Mouse (Mus musculus) forebrain, embryonic 15.5 days (tissue): ENCODE results near the gene Wasf3. TPM values are rescaled to one million over a fixed set of nuclear protein-coding genes. Genes with fewer than 3 reads are reported as not detected.

Experiments used
- ATAC-seq: fragments of 200-750 bp; cut with Nextera tagmentation; replicated peaks from 2 replicates; pipeline ENCODE4 v1.8.0; 2017; ENCODE audit warnings: mild to moderate bottlenecking, moderate TSS enrichment, moderate library complexity
- H3K27ac ChIP-seq: fragments of 300-500 bp; sonication (generic); replicated peaks from 2 replicates; pipeline ENCODE4 v1.5.1; 2015; ENCODE audit warnings: mild to moderate bottlenecking, inconsistent platforms
- H3K27me3 ChIP-seq: fragments of 300-500 bp; sonication (generic); 2 replicates; pipeline ENCODE4 v1.6.1; 2015; ENCODE audit warnings: inconsistent platforms
- H3K36me3 ChIP-seq: fragments of 300-500 bp; sonication (generic); 2 replicates; pipeline ENCODE4 v1.6.1; 2015; ENCODE audit warnings: mild to moderate bottlenecking, inconsistent platforms
- H3K4me1 ChIP-seq: fragments of 300-500 bp; sonication (generic); 2 replicates; pipeline ENCODE4 v1.6.1; 2015; ENCODE audit warnings: inconsistent platforms
- H3K4me2 ChIP-seq: fragments of 300-500 bp; sonication (generic); replicated peaks from 2 replicates; pipeline ENCODE4 v1.6.1; 2015; ENCODE audit warnings: mild to moderate bottlenecking, inconsistent platforms
- H3K4me3 ChIP-seq: fragments of 300-500 bp; sonication (generic); 2 replicates; pipeline ENCODE4 v1.5.1; 2015; ENCODE audit warnings: mild to moderate bottlenecking, inconsistent platforms
- H3K9ac ChIP-seq: fragments of 300-500 bp; sonication (generic); replicated peaks from 2 replicates; pipeline ENCODE4 v1.6.1; 2015; ENCODE audit warnings: mild to moderate bottlenecking, inconsistent platforms
- H3K9me3 ChIP-seq: fragments of 300-500 bp; sonication (generic); 2 replicates; pipeline ENCODE4 v1.6.1; 2016; ENCODE audit warnings: inconsistent platforms
- WGBS: fragments of 180-500 bp; shearing (Covaris S2); methylation state at CpG from one replicate; pipeline ENCODE4 v1.1.7; 2015; ENCODE audit warnings: mixed read lengths; 5-methylcytosine and 5-hydroxymethylcytosine counted together
- polyA plus RNA-seq: library from polyadenylated mRNA; unstranded; fragments of >200 nt; fragmentation: Nextera tagmentation; extraction: Ambion mirVana; gene quantifications from 2 replicates; pipeline ENCODE4 v1.2.1, GENCODE M21; 2015

Wasf3 gene
- polyA plus RNA-seq = 9.3 and 9.7 TPM in 2 replicates

DNA sequence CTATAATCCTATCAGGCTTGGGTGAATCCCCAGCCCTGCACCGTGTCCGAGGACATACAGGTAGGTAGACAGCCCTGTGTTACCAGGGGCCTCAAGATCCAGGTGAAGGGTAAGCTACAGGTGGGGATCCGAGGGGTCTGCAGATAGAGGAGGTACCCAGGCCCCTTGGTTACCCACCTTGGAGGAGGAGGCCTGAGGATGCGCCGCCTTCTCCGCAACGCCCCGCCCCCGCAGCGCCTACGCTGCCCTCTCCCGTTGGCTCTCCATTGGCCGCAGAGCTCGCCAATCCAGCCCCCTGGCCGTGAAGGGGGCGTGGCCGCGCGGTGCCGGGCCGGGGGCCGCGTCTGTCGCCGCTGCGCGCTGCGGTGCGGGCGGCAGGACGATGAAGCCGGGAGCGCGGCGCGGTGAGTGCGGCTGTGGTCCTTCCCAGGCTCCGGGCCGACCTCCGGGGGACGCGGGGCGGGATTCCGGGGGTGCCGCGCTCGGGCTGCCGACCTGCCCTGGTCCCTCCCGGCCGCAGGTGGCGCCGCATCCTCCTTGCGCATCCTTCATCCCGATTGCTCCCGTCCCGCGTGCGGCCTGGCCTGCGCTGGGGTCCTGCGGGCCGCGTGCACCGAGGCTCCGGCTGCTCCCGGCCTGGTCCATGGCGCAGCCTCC lies at the start of gene Wasf3:
TSS of gene Wasf3 (plus strand) at position 51 of the 657 bp plus-strand sequence.
- H3K36me3 ChIP-seq = no peaks in the 10 kb centered on the region
- H3K4me1 ChIP-seq = peaks cover 7% of the 10 kb centered on the region
- peak within 1 kb of the TSS; percentile 59 for H3K9ac ChIP-seq
- no peaks in the 10 kb centered on the region for H3K27me3 ChIP-seq
- H3K27ac ChIP-seq = peak within 1 kb of the TSS; percentile 39
- peak within 1 kb of the TSS; percentile 67 for H3K4me3 ChIP-seq
- under 1% methylated on average over 66 of the region's 66 CpGs for WGBS
- H3K4me2 ChIP-seq = peak within 1 kb of the TSS; percentile 59
- peak; percentile 97 for ATAC-seq
- H3K9me3 ChIP-seq = no peaks in the 10 kb centered on the region

DNA sequence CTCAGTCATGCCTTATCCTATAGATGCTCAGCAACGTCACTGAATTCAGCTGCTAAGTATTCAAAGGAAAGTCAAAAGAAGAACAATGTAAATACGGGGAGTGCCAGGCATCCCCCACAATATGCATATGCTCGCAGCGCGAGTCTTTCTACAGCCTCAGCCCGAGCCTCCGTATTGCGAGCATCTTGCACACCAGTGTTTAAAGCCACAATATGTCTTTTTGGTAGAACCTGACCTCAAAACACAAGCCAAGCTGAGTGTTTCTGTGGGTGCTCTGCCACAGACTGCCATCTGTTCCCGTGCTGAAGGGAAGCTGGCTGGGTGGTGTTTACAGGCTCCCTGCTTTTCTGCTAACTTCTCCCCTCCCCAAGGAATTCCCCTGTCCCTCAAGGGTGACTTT lies 46.7 kb upstream of the Wasf3 start:
- 58% methylated on average over 9 of the region's 9 CpGs for WGBS
- no peak overlapping the region for H3K9ac ChIP-seq
- H3K9me3 ChIP-seq = no peaks in the 10 kb centered on the region
- H3K4me3 ChIP-seq = no peak overlapping the region
- no peaks in the 10 kb centered on the region for H3K36me3 ChIP-seq
- no peak overlapping the region for H3K27ac ChIP-seq
- peak; percentile 68; the same call in 1 of the 2 replicates for ATAC-seq
- no peak overlapping the region for H3K4me2 ChIP-seq
- no peaks in the 10 kb centered on the region for H3K27me3 ChIP-seq
- no peaks in the 10 kb centered on the region; the same call in none of the 2 replicates for H3K4me1 ChIP-seq

DNA sequence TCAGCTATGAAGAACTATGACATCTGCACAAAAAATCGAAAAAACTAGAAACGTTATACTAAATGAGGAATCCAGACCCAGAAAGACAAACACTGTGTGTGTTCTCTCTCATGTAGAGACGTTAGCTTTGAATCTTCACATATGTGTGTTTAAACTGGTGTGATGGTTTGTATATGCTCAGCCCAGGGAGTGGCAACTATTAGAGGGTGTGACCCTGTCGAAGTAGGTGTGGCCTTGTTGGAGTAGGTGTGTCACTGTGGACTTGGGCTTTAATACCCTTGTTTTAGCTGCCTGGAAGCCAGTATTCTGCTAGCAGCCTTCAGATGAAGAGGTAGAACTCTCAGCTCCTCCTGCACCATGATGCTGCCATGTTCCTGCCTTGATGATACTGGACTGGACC lies 44.7 kb upstream of the Wasf3 start:
- Histone ChIP-seq H3K4me2 (no peak overlapping the region), H3K9ac (no peak overlapping the region), H3K27me3 (no peaks in the 10 kb centered on the region), H3K36me3 (no peaks in the 10 kb centered on the region), H3K27ac (no peak overlapping the region), H3K9me3 (no peaks in the 10 kb centered on the region), H3K4me1 (no peaks in the 10 kb centered on the region; the same call in none of the 2 replicates), H3K4me3 (no peak overlapping the region)
- ATAC-seq = no peak
- WGBS = 90% methylated on average over 4 of the region's 4 CpGs

DNA sequence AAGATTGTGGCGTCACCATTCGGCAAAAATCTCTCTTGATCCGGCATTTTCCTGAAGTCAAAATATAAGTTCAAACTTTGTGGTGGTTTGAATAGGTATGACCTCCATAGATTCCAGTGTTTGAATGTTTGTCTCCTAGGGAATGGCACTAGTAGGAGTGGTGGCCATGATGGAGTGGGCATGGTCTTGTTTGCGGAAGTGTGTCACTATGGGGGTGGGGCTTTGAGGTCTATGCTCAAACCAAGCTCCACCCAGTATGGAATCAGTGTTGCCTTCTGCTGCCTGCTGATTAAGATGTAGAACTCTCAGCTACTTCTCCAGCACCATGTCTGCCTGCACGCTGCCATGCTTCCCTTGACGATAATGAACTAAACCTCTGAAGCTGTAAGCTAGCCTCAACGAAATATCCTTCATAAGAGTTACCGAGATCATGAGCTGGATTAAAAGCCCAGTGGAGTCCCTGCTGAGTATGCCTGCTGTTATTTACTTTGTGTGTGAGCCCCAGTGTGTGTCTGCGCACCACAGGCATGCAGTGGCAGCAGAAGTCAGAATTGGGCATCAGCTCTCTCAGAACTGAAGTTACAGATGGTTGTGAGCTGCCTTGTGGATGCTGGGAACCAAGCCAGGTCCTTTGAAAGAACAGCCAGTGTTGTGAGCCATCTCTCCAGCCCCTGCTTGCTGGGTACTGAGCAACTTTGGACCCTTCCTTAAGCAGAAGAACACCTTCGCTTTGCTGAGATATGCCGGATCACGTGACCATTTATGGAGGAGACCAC lies 39.7 kb upstream of the Wasf3 start:
- ATAC-seq = no peak
- WGBS = 87% methylated on average over 12 of the region's 12 CpGs
- H3K4me3 ChIP-seq = no peak overlapping the region
- H3K9me3 ChIP-seq = no peaks in the 10 kb centered on the region
- H3K27ac ChIP-seq = no peak overlapping the region
- H3K4me2 ChIP-seq = no peak overlapping the region
- no peaks in the 10 kb centered on the region for H3K27me3 ChIP-seq
- no peak overlapping the region for H3K9ac ChIP-seq
- H3K4me1 ChIP-seq = no peaks in the 10 kb centered on the region
- H3K36me3 ChIP-seq = no peaks in the 10 kb centered on the region

DNA sequence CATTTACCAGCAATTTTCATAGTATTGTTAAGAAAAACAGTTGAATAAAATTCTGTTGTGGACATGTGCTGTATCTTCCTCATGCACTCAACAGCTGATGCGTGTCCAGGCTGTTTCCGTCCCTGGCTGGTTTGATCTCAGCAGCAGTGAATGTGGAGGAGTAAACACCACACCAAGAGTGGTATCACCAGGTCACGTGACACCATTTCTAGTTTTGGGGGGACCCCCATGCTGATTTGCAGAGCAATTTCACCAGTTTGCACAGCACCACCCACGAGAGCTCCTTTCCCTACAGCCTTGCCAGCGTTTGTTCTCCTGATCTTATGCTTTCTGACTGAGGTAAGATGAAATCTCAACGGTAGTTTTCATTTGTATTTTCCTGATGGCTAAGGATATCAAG lies 37.7 kb upstream of the Wasf3 start:
- no peak overlapping the region for H3K9ac ChIP-seq
- no peaks in the 10 kb centered on the region for H3K36me3 ChIP-seq
- H3K27me3 ChIP-seq = no peaks in the 10 kb centered on the region
- 87% methylated on average over 6 of the region's 6 CpGs for whole genome bisulfite sequencing
- no peak overlapping the region for H3K4me3 ChIP-seq
- H3K27ac ChIP-seq = no peak overlapping the region
- no peaks in the 10 kb centered on the region for H3K9me3 ChIP-seq
- H3K4me1 ChIP-seq = no peaks in the 10 kb centered on the region
- no peak overlapping the region for H3K4me2 ChIP-seq
- no peak for ATAC-seq

DNA sequence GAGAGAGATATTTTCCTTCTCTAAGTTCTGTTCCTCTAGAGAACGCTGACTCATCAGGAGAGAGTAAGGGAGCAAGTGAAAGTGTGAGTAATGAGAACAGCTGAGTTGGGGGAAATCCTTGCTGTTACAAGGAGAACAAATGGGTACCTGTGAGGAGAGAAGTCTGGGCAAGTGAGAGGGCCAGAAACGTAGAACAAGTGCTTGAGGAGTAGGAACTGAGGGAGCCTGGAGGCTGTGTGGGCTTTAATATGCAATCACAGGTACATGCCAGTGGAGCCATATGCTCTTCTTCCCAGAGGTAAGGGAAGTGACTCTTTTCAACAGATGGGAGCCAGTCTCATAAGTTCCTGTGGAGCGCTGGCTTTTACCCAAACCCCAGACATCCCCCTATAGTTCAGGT lies 35.6 kb upstream of the Wasf3 start:
- Histone ChIP-seq H3K36me3 (no peaks in the 10 kb centered on the region), H3K9ac (no peak overlapping the region), H3K4me1 (no peaks in the 10 kb centered on the region), H3K4me3 (no peak overlapping the region), H3K4me2 (no peak overlapping the region), H3K27ac (no peak overlapping the region), H3K27me3 (no peaks in the 10 kb centered on the region), H3K9me3 (no peaks in the 10 kb centered on the region)
- WGBS = 79% methylated on average over 3 of the region's 3 CpGs
- no peak for ATAC-seq

DNA sequence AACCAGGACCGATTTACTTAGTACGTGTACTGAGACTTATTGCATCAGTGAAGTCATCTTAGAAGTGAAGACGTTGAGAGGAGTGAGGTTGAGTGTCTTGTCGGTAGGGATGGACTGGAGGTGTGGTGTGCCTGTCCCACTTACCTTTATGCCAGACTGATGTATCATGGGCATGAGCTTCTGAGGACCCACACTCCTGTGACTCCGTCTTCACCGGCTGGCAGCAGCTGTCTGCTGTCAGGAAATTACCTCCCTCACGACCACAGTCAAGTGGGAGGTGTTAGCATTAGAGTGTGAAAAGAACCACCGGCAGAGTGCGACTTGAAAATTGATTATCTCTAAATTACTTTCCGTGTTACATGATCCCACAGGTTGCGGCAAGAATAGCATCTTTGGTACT lies 34.0 kb upstream of the Wasf3 start:
- H3K4me2 ChIP-seq = no peak overlapping the region
- no peaks in the 10 kb centered on the region for H3K36me3 ChIP-seq
- H3K27me3 ChIP-seq = no peaks in the 10 kb centered on the region
- H3K9ac ChIP-seq = no peak overlapping the region
- no peak overlapping the region for H3K27ac ChIP-seq
- no peaks in the 10 kb centered on the region for H3K4me1 ChIP-seq
- WGBS = 87% methylated on average over 11 of the region's 11 CpGs
- H3K9me3 ChIP-seq = no peaks in the 10 kb centered on the region
- H3K4me3 ChIP-seq = no peak overlapping the region
- no peak for ATAC-seq

DNA sequence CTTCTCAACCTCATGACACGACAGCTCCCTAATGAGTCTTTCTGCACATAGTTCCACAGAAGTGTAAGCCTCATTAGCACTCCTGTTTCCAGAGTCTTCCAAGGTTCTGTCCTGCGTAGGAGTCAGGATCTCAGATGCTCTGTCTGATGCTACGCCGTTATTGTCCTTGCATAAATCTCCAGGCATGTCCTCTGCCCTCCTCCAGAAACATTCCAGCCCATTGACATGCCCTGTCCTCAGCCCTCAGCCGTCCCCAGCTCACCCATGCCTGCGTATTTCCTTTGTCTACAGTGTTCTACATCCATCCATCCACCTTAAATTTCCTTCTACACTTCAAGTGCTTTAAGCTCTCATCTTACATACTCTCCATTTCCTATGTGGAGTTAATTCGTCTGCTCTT lies 32.8 kb upstream of the Wasf3 start:
- ATAC-seq = no peak
- Histone ChIP-seq H3K4me3 (no peak overlapping the region), H3K4me2 (no peak overlapping the region), H3K9ac (no peak overlapping the region), H3K36me3 (no peaks in the 10 kb centered on the region), H3K27me3 (no peaks in the 10 kb centered on the region), H3K9me3 (no peaks in the 10 kb centered on the region), H3K4me1 (no peaks in the 10 kb centered on the region), H3K27ac (no peak overlapping the region)
- WGBS = 83% methylated on average over 7 of the region's 7 CpGs

DNA sequence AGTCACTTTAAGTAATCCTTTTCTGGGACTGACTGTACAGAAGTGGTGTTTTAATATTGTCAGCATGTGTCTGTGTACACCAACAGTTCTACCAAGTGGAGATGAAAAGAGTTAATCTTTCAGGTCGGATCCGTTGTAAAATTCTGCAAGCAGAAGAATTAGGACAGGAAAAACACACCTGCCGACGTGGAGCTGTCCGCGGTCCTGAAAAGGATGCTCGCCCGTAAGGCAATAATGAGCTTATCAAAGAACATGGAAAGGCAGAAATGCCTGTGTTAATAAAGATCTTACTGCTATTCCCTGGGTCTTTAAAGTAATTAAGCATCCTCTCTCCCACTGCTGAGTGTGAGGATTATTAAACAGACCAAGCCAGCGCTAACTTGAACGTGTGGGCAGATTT lies 24.4 kb upstream of the Wasf3 start:
- Histone ChIP-seq H3K9me3 (no peaks in the 10 kb centered on the region), H3K36me3 (no peaks in the 10 kb centered on the region), H3K27me3 (no peaks in the 10 kb centered on the region), H3K9ac (no peak overlapping the region), H3K4me2 (no peak overlapping the region), H3K4me1 (0 out of 2 replicates have a peak, but pooled peaks cover 3% of the 10 kb centered on the region), H3K4me3 (no peak overlapping the region), H3K27ac (no peak overlapping the region)
- 29% methylated on average over 10 of the region's 10 CpGs for WGBS
- ATAC-seq = no peak

DNA sequence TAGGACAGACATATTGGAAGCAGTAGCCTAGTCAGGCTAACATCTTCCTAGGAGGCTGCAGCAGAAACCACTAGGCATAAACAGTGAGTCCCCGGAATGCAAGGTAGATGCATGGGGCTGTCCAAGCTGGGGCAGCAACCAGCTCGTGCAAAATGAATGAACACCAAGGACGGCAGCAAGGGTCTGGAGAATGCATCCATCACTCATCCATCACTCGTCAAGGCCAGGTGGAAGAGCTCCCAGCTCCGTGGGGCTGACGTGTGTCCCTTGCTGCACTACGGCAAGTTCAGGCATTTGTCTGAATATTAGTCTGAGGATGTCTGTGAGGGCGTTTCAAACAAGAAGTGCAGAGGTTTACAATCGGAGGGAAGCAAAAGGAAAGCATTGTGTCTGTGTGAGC lies 22.1 kb upstream of the Wasf3 start:
- Histone ChIP-seq H3K4me1 (0 out of 2 replicates have a peak, but pooled peaks cover 3% of the 10 kb centered on the region), H3K27ac (no peak overlapping the region), H3K36me3 (no peaks in the 10 kb centered on the region), H3K4me2 (no peak overlapping the region), H3K27me3 (no peaks in the 10 kb centered on the region), H3K4me3 (no peak overlapping the region), H3K9ac (no peak overlapping the region), H3K9me3 (no peaks in the 10 kb centered on the region)
- 83% methylated on average over 9 of the region's 9 CpGs for WGBS
- no peak for ATAC-seq

DNA sequence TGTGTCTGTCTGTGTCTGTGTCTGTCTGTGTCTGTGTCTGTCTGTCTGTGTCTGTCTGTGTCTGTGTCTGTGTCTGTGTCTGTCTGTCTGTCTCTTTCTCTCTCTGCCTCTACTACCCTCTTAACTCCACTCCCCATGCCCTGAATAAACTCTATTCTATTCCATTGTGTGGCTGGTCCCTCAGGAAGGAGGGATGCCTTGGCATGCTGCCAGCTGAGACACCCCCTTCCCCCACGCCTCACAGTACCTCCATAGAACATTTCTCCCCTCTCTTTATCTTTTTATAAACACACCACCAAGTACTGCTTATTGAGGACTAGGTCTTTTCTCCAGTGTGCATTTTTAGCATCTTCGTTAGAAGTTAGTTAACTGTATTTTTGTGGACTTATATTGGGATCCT lies 16.4 kb upstream of the Wasf3 start:
- Histone ChIP-seq H3K9ac (no peak overlapping the region), H3K36me3 (no peaks in the 10 kb centered on the region), H3K27ac (no peak overlapping the region), H3K4me3 (no peak overlapping the region), H3K27me3 (no peaks in the 10 kb centered on the region), H3K9me3 (no peaks in the 10 kb centered on the region), H3K4me2 (no peak overlapping the region), H3K4me1 (0 out of 2 replicates have a peak, but pooled peaks cover 3% of the 10 kb centered on the region)
- ATAC-seq = no peak
- WGBS = 30% methylated on average over 2 of the region's 2 CpGs

DNA sequence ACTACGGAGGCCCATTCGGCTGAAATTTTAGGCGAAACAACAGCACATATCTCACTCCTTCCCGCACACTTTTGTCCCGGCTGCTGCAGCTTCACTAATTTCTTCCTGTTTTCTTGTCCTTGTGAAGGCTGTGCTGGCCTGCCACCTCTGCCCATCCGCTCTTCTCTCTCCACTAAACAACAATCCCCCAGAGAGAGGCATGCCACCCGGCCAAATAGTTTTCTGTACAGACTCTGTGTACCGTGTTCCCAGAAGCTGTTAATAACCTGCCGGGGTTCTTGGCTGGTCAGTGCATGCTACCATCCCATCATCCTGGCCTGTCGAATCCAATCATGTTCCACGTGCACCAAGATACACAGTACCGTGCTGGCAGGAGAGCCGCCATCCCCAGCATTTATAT lies 15.8 kb upstream of the Wasf3 start:
- H3K4me1 ChIP-seq = 0 out of 2 replicates have a peak, but pooled peaks cover 3% of the 10 kb centered on the region
- no peak for ATAC-seq
- no peaks in the 10 kb centered on the region for H3K27me3 ChIP-seq
- H3K9me3 ChIP-seq = no peaks in the 10 kb centered on the region
- H3K4me3 ChIP-seq = no peak overlapping the region
- H3K4me2 ChIP-seq = no peak overlapping the region
- H3K27ac ChIP-seq = no peak overlapping the region
- 78% methylated on average over 13 of the region's 13 CpGs for WGBS
- no peak overlapping the region for H3K9ac ChIP-seq
- H3K36me3 ChIP-seq = no peaks in the 10 kb centered on the region
